Mouse (Mus musculus): ENCODE data around the gene Epsti1. TPM values are rescaled to one million over a fixed set of nuclear protein-coding genes. Genes with fewer than 3 reads are reported as not detected.

Epsti1 gene
- total RNA-seq, 4 experiments from 2014 or later, result 0.21 to 1.5 (median 0.93) TPM

GRCm38 (mm10) chr14:78015540-78016321 lies 111.7 kb downstream of the Epsti1 start:
- DNase-seq (ENCODE audit: low spot score in 2 of 2), result no peak

- no peak for DNase-seq (ENCODE audit: low spot score in 2 of 2)
These were observed 112.4 kb downstream of the Epsti1 start for GRCm38 (mm10) chr14:78016398-78016797.

- no peak for DNase-seq (ENCODE audit: low spot score in 2 of 2)
These were observed 115.9 kb downstream of the Epsti1 start for GRCm38 (mm10) chr14:78019935-78020334.

GRCm38 (mm10) chr14:78038876-78039275 lies 134.8 kb downstream of the Epsti1 start:
- DNase-seq (ENCODE audit: low spot score in 2 of 2), result no peak

GRCm38 (mm10) chr14:78040643-78041042 lies 136.6 kb downstream of the Epsti1 start:
- no peak for DNase-seq (ENCODE audit: low spot score in 2 of 2)

- no peak for DNase-seq (ENCODE audit: low spot score in 2 of 2)
These were observed 138.0 kb downstream of the Epsti1 start for GRCm38 (mm10) chr14:78041886-78042526.

- no peak for DNase-seq (ENCODE audit: low spot score in 2 of 2)
These were observed 139.0 kb downstream of the Epsti1 start for GRCm38 (mm10) chr14:78043079-78043478.

GRCm38 (mm10) chr14:78048258-78048657 lies 144.2 kb downstream of the Epsti1 start:
- DNase-seq (ENCODE audit: low spot score in 2 of 2), result no peak

- DNase-seq (ENCODE audit: low spot score in 2 of 2), result no peak
These were observed 144.6 kb downstream of the Epsti1 start for GRCm38 (mm10) chr14:78048674-78049073.

Other genes starting within 250 kb of the Epsti1 start
- gene Dnajc15, start 29.1 kb upstream of the Epsti1 start, total RNA-seq (2022), result 10 to 100 TPM; 58.0 to 84.3 (median 65.3) TPM
- gene Fam216b, start 184.8 kb downstream of the Epsti1 start, total RNA-seq (2022), result 1 to 10 TPM in 2 of 4 experiments, under 1 TPM in 2; 0.86 to 1.2 (median 0.99) TPM